Mouse (Mus musculus) gastrocnemius, adult 2 months (tissue): ENCODE data around the gene Ubr2. TPM values are rescaled to one million over a fixed set of nuclear protein-coding genes. Genes with fewer than 3 reads are reported as not detected.

ENCODE experiments used
- DNase-seq: peaks from one replicate; pipeline ENCODE4 v3.0.0; 2022
- H3K27ac ChIP-seq: fragments of 200-600 bp; 2 replicates; pipeline ENCODE4 v1.8.1; 2022; ENCODE audit warnings: mild to moderate bottlenecking
- H3K4me3 ChIP-seq: fragments of 200-600 bp; 2 replicates; pipeline ENCODE4 v1.8.1; 2022; ENCODE audit warnings: mild to moderate bottlenecking, moderate library complexity
- CTCF ChIP-seq: fragments of 200-600 bp; IDR thresholded peaks from 2 replicates; pipeline ENCODE4 v1.8.1; 2022; ENCODE audit warnings: antibody characterized with exemption, mild to moderate bottlenecking, moderate library complexity
- intact Hi-C: fragments of 180-260 bp; cut with DNase I; formaldehyde crosslinking; loops from one replicate; pipeline ENCODE4 v1.15.1; 2025
- total RNA-seq, 2 experiments: library from RNA; stranded (reverse); gene quantifications; 2 replicates each; pipeline ENCODE4 v1.2.3; 2021

The Ubr2 gene
- total RNA-seq, 2 experiments from 2014 or later: 65.4 to 73.5 TPM

DNA sequence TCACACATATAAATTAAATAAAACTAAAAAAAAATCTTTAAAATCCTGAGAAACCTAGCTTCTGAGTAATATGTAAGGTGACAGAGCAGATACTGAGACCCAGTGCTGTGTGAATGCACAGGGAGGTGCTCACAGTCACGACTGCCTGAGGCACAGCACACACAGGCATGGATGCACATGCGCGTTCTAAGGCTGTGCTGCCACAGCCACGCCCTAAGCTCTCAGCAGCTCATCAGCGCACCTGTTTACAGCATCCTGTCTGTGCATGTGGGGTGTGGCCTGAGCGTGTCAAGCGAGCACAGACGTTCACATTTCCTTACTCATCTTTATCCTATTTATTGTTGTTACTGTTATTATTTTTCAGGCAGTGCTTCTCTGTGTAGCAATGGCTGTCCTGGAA is 69.9 kb downstream of the Ubr2 start:
- no peak for TF ChIP-seq CTCF
- H3K4me3 ChIP-seq: no peak overlapping the region
- H3K27ac ChIP-seq: no peak overlapping the region
- intact Hi-C loops: no loop called here
- no peak for DNase-seq

DNA sequence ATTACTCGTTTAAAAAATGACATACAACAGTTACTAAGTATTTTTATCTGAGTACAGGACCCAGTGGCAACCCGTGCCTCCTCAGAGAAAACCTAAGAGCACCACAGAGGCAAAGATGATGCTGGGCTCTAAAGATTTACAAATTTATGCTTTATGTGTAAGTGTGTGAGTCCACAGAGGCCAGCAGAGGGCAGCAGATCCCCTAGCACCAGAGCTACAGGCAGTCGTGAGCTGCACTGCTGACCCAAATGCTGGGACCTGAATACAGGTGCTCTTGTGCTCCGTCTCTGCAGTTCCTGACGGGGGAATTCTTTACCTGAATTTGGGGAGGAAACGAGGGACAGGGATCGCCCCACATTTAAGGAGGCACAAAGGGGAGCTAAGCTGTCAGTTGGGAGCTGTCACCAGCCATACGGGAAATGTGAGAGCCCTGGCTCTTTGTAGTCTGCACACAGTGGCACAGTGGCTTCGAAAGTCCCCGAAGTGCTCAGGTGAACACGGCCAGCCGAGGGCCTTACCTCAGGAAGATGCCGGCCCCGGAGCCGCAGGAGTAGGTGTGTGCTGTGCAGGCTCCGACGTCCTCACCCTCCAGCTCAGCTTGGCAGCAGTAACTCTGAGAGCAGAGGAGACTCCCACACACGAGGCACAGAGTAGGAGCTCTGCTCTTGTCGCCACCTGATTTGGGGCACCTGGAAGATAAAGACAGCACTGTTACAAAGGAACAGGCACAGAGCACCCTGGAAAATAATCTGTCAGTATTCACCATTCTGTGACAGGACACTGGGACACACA is 76.6 kb downstream of the Ubr2 start:
- peak; percentile 66 for DNase-seq
- Histone ChIP-seq H3K27ac (no peak overlapping the region), H3K4me3 (no peak overlapping the region)
- TF ChIP-seq CTCF: peak; percentile 79
- intact Hi-C loops: loop anchor here (5.0 kb wide), 1 partner anchor 99 kb away; no protein-coding TSS in a partner anchor

DNA sequence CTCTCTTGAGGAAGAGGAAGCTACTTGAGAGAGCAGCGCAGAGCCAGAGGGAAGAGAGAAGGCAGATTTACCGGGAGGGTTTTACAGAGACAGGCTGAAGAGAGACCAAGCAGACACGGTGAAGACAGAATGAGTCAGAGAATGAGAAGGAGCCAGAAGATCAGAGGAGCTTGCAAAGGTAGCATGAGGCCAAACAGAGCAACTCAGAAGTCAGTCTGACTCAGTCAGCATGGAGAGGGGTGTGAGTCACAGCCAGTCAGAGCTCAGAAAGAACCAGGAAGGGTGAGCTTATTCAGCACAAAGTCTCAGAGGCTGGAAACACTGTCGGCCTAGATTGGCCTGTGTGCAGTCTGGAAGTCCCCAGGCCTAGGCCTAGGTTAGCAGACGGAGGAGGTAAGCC is 77.4 kb downstream of the Ubr2 start:
- intact Hi-C loops: loop anchor here (5.0 kb wide), 1 partner anchor 99 kb away; no protein-coding TSS in a partner anchor
- no peak overlapping the region for H3K27ac ChIP-seq
- DNase-seq: no peak
- no peak for TF ChIP-seq CTCF
- H3K4me3 ChIP-seq: no peak overlapping the region

DNA sequence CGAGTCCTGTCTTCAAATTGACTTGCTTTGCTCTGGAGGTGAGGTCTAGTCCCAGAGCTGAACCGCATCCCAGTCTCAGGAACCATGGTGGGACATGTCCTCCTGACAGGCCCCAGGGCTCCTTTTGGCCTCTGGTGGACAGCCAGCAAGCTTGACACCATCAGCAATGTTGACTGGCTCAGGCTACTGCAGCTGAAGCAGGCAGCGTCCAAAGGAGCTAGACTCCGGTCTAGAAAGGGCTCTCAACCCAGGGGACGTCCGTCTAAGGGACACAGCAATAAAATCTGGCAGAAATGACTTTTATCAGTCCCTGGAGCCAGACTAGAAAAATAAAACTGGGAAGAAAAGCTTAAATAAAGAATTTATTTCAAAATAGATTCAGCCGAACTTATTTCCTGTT is 80.5 kb downstream of the Ubr2 start:
- Histone ChIP-seq H3K27ac (no peak overlapping the region), H3K4me3 (no peak overlapping the region)
- intact Hi-C loops: loop anchor here (5.0 kb wide), 1 partner anchor 102 kb away; no protein-coding TSS in a partner anchor
- DNase-seq: no peak
- TF ChIP-seq CTCF: no peak

DNA sequence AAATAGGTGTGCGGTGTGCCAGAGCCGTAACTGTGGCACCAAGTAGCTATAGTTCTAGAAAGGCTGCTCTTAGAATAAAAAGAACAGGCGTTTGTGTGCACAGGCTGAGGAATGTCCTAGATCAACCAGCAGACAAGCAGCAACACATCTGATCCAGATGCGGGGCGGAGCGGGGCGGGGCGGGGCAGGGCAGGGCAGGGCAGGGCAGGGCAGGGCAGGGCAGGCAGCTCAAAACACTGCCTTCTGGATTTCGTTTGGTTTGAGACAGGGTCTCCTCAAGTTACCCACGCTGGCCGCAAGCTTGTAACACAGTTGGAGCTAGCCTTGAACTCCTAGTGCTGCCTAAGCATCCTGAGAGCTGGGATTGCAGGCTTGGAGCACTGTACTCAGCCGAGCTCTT is 81.1 kb downstream of the Ubr2 start:
- no peak for DNase-seq
- intact Hi-C loops: no loop called here
- no peak for TF ChIP-seq CTCF
- H3K27ac ChIP-seq: no peak overlapping the region
- H3K4me3 ChIP-seq: no peak overlapping the region

DNA sequence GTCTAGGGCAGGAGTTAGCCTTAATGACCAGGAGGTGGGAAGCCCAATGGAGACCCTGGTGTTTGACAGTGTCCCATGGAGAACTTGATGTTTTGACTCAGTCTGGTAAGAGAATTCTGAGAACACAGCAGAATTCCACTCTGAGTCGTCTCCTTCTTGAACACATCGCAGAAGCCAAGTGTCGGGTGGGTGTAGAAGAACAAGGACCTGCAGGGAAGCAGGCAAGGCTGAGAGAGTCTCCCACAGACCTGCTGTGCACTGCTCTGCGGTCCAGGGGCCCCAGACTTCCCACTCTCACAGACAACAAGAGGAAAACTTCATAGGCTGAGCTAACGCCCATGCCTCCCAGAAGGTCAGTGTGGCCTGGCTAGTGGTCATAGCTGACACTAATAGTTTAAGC is 82.6 kb downstream of the Ubr2 start:
- no peak overlapping the region for H3K27ac ChIP-seq
- intact Hi-C loops: no loop called here
- no peak for DNase-seq
- H3K4me3 ChIP-seq: no peak overlapping the region
- TF ChIP-seq CTCF: no peak

DNA sequence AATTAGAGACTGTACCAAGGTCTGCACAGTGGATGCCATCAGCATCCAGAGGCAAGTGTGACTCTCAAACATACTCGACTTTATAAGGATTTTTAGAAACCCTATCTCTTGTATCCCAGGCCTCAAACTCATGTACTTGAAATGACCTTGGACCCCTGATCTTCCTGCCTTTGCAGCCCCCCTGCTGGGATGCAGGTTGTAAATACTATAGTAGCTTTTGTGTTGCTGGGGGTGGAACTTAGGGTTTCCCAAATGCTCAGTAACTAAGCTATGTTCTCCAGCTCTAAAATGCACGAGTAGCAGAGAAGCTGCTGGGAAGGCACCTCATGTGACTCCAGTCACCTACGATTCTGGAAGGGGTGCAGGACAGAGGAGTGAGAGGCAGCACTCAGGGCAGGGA is 83.4 kb downstream of the Ubr2 start:
- Histone ChIP-seq H3K27ac (no peak overlapping the region), H3K4me3 (no peak overlapping the region)
- intact Hi-C loops: no loop called here
- TF ChIP-seq CTCF: no peak
- no peak for DNase-seq

DNA sequence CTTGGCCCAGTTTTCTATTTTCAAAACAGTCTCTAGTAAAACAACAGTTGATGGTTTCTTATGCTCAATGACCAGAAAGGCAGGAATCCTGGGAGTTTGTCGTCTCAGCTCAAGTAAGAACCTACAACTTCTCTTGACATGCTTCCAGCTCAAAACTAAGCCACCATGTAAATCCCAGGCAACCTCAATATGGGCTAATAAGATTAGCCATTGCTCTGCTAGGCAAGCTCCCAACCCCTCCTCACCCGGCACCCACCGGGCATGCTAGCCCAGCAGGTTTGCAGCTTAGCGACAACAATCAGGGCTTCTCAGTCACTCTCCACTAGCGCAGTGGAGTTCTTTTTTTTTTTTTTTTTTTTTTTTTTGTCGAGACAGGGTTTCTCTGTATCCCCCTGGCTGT is 84.2 kb downstream of the Ubr2 start:
- no peak overlapping the region for H3K4me3 ChIP-seq
- DNase-seq: no peak
- intact Hi-C loops: no loop called here
- TF ChIP-seq CTCF: no peak
- H3K27ac ChIP-seq: no peak overlapping the region

DNA sequence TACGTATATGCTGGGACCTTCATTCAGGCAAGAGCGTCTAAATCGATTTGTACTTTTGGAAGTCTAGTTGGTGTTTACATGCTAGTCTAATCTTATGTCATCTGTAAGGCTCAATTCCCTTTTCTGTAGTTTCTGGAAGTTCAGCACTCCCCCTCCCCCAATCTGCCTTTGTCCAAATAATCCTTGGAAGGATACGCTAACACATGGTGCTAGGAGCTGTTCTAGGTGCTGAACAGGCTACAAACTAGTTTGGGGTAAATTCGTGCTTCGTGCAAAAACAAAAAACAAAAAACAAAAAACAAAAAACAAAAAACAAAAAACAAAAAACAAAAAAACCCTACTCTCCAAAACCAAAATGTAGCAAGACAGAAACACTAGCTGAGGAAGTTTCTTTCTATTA is 89.5 kb downstream of the Ubr2 start:
- TF ChIP-seq CTCF: no peak
- DNase-seq: no peak
- intact Hi-C loops: no loop called here
- Histone ChIP-seq H3K4me3 (no peak overlapping the region), H3K27ac (no peak overlapping the region)

DNA sequence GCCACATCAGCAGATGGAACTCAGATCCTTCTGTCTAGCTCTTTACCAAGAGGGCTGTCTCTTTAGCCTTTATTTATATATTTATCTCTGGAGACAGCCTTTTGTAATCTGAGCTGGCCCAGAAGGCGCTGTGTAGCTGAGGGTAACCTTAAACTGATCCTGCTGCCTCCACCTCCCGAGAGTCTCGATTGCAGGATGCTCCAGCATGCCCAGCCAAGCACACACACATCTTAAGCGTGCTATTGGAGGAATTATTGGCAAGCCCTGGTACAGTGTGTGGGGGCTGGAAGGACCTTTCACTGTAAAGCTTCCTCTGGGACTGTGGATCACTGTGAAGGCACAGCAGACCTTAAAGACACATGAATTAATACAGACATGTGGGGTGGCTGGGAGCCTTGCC is 91.4 kb downstream of the Ubr2 start:
- intact Hi-C loops: no loop called here
- no peak for TF ChIP-seq CTCF
- no peak for DNase-seq
- Histone ChIP-seq H3K4me3 (no peak overlapping the region), H3K27ac (no peak overlapping the region)

DNA sequence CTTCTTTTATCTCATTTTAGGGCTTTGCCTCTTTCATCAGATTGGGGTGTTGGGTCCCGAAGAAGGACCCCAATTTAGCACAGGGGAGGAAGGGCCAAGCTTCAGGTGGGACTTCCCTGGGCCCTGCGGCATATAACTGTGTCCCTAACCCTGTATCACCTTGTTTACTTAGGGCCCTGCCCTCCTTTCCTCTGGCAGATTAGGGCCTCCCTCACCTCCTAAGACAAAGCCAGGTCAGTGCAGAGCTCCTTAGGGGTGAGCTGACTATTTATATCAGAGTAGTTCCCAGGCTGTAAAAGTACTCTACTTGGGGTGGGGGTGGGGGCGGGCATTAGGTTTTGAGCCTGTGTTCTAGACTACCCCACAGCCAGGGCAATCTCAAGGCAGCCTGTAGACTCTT is 95.2 kb downstream of the Ubr2 start:
- no peak for TF ChIP-seq CTCF
- no peak for DNase-seq
- H3K4me3 ChIP-seq: no peak overlapping the region
- intact Hi-C loops: no loop called here
- H3K27ac ChIP-seq: no peak overlapping the region

DNA sequence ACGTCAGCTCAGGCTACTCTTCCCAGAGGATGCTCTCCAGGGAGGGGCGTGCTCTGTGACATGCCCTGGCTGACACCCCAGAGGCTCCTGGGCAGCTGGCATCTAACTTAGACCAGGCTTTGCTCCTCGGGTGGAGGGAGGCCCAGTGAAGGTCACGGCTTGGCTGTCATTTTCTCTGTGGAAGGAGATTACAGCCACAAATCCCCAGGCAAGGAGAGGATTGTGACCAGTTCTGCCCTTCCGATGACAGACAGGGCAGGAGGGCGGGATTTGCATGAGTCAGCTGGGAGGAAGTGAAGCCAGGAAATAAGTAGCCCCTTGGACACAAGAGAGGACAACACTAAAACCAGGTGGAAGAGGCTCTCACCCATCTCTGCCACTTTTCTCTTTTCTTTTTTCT is 98.0 kb downstream of the Ubr2 start:
- intact Hi-C loops: no loop called here

DNA sequence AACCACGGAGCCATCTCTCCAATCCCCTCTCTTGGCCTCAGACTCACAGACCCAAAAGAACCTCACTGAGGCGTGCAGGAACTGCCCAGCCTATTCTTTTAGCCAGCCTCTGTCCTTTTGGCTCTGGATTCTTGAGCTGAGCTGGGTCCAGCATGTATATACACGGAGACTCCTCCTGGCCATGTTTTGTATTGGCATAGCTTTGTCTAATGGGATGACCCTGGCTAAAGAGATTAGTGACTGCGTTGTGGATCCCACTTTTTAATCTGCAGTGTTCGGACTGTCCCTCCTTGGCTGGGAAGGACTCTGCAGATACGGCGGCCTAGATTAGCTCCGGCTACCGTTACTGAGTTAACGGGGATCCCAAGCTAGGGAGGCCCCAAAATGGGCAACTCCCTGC is 100.2 kb downstream of the Ubr2 start, which contains the start of gene Prph2:
Gene Prph2, plus strand, starts transcription at position 274 of the 400 bp plus-strand sequence.
- no peak for DNase-seq
- intact Hi-C loops: no loop called here
- no peak within 1 kb of the TSS for H3K27ac ChIP-seq
- TF ChIP-seq CTCF: no peak
- no peak within 1 kb of the TSS for H3K4me3 ChIP-seq

More for the DNA sequence above, 98.0 kb downstream of the Ubr2 start:
- no peak overlapping the region for H3K27ac ChIP-seq
- no peak for DNase-seq
- no peak overlapping the region for H3K4me3 ChIP-seq
- TF ChIP-seq CTCF: no peak

DNA sequence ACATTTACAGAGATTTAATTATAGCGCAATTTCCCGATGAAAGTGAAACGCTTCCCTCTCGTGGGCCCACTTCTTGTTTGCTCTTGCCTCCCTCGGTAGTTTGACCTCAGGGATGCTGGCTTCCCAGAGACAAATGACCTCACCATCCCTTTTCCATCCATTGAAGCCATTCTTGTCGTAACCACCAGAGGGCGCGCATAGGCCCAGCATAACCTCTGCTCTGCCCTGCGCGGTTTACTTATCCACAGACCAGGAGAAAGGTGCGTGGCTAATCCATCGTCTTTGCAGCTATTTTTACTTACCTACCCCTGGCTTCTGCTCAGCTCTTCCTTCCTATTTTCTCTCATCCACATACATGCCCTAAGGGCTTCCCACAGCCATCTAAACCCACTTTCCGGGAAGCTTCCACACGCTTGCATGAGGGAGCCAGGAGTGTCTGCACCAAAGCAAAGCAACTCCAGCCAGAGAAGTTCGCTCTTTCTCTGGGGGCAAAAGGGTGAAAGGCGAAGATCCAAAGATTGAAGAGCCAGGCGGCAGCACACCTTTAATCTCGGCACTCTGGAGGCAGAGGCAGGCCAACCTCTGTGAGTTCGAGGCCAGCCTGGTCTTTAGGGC is 106.4 kb downstream of the Ubr2 start:
- DNase-seq: peak; percentile 83
- no peak overlapping the region for H3K4me3 ChIP-seq
- no peak overlapping the region for H3K27ac ChIP-seq
- intact Hi-C loops: no loop called here
- peak; percentile 97 for TF ChIP-seq CTCF
